Mouse (Mus musculus): ENCODE measurements at regions not wholly inside any gene's neighbourhood (a gene's known extent, or its start where the extent isn't known, plus 50 kb on each side); places are given as distances from the start of the nearest gene placed in this dataset.

GRCm38 (mm10) chr15:62150296-62150695, 1227.5 kb upstream of the A1bg start:
- TF ChIP-seq EP300 (IDR thresholded peaks at IDR 0.05; ENCODE audit: low read depth) (no peak), CTCF (IDR thresholded peaks at IDR 0.05; ENCODE audit: low read depth) (no peak)
